Mouse (Mus musculus): ENCODE results near the gene Pcbp1.

Gene Pcbp1

DNA sequence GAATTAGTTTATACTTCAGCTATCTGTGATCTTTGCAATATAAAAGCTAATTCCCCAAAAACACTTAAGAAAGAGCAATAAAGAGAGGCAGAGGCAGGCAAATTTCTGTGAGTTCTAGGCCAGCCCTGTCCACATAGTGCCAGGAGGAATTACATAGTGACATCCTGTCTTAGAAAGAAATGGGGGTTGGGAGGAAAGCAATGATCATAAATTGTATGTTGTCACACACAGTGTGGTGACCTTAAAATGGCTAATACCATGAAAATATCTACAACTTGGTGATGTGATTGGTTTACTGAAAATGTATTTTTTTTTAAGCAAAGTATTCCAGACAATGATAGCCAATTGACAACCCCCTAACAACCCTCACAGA lies 46.3 kb downstream of the Pcbp1 start:
- H3K4me3 ChIP-seq (replicated peaks; ENCODE audit: low read length), result no peak overlapping the region
- H3K27me3 ChIP-seq (ENCODE audit: insufficient read depth, low read length), result no peaks in the 10 kb centered on the region
- TF ChIP-seq NANOG (IDR thresholded peaks at IDR 0.05; ENCODE audit: borderline replicate concordance, low read length) (no peak), POU5F1 (IDR thresholded peaks at IDR 0.05; ENCODE audit: borderline replicate concordance, low read length) (no peak), CTCF (conservative IDR thresholded peaks at IDR 0.05; ENCODE audit: low read length) (no peak)
- H3K4me1 ChIP-seq (replicated peaks; ENCODE audit: low read depth, low read length), result peaks cover 33% of the 10 kb centered on the region
- H3K9me3 ChIP-seq (ENCODE audit: low read length), result no peaks in the 10 kb centered on the region
- H3K36me3 ChIP-seq (ENCODE audit: insufficient read depth, low read length), result peaks cover 22% of the 10 kb centered on the region

DNA sequence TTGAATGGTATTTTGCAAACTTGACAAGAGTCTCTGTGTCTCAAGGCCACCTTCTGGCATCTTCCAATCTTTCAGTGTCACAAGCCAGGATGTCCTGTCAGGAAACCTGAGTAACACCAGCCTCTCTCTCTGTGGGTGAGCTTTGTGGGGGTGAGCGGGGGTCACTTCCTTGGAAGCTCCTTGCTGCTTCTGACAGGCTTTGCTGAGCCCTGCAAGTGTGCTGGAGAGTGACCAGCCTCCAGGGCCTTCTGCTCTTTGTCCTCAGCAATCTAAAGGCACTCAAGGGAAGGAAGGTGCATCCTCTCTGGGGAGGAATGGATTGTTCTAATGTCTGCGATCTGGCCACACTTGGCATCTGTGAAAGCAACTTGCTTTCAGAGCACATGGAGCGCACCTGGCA lies 46.8 kb downstream of the Pcbp1 start:
- Histone ChIP-seq H3K4me1 (replicated peaks; ENCODE audit: low read depth, low read length) (peaks cover 38% of the 10 kb centered on the region), H3K36me3 (ENCODE audit: insufficient read depth, low read length) (peaks cover 22% of the 10 kb centered on the region), H3K9me3 (ENCODE audit: low read length) (no peaks in the 10 kb centered on the region), H3K4me3 (replicated peaks; ENCODE audit: low read length) (no peak overlapping the region), H3K27me3 (ENCODE audit: insufficient read depth, low read length) (no peaks in the 10 kb centered on the region)
- no peak for TF ChIP-seq POU5F1 (IDR thresholded peaks at IDR 0.05; ENCODE audit: borderline replicate concordance, low read length)
- TF ChIP-seq NANOG (IDR thresholded peaks at IDR 0.05; ENCODE audit: borderline replicate concordance, low read length), result no peak

DNA sequence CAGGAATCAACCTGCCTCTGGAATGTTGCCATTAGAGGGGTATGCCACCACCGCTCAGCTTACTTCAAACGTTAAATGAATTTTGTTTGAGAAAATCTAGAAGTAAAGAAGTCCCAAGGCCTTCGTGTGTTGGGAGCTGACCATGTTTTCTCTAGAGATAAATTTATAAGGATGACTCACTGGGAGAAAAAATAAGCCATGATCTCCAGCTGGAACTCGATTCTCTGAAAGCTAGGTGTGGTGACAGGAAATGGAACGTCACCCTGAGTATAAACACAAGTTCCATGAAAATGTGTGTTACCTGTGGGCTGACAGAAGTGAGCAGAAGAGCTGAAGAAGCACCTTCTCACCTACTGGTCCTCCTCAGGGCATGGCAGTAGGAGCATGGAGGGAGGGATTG lies 49.2 kb downstream of the Pcbp1 start:
- Histone ChIP-seq H3K36me3 (ENCODE audit: insufficient read depth, low read length) (peaks cover 17% of the 10 kb centered on the region), H3K4me1 (replicated peaks; ENCODE audit: low read depth, low read length) (peaks cover 53% of the 10 kb centered on the region), H3K9me3 (ENCODE audit: low read length) (no peaks in the 10 kb centered on the region), H3K27me3 (ENCODE audit: insufficient read depth, low read length) (no peaks in the 10 kb centered on the region), H3K4me3 (replicated peaks; ENCODE audit: low read length) (no peak overlapping the region)
- TF ChIP-seq CTCF (conservative IDR thresholded peaks at IDR 0.05; ENCODE audit: low read length) (no peak), NANOG (IDR thresholded peaks at IDR 0.05; ENCODE audit: borderline replicate concordance, low read length) (no peak), POU5F1 (IDR thresholded peaks at IDR 0.05; ENCODE audit: borderline replicate concordance, low read length) (no peak)

DNA sequence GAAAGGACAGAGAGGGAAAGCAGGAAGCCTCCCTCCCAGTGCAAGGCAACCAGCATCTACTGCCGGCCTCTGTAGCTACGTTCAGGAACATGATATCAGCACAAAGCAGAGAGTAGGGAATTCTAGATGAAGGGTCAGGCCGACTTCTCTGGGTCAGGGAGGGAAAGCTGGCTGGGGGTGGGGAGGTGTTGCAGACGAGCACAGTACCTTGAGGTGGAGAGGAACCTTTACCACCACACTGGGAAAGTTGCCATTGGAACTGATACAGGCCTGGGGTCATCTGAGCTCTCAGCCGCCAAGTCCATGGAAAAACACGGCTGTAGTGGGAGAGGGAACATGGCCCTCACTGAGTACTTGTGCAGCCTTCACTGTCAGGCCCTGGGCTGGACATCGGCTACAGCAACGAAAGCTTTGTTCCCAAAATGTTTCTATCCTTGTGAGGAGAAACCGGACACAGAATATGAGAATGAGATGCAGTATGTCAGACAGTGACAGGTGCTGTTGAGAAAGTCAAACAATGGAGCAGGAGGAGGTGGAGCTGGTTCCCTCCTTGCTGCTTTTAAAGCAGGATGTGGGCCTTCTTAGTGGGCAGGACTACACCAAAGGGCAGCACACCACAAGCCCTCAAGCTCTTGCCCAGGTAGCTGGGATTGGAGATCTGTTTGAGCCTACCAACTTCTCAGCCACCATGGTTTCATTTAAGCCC lies 50.5 kb downstream of the Pcbp1 start:
- no peak overlapping the region for H3K4me3 ChIP-seq (replicated peaks; ENCODE audit: low read length)
- peaks cover 61% of the 10 kb centered on the region for H3K4me1 ChIP-seq (replicated peaks; ENCODE audit: low read depth, low read length)
- peaks cover 17% of the 10 kb centered on the region for H3K36me3 ChIP-seq (ENCODE audit: insufficient read depth, low read length)
- TF ChIP-seq CTCF (conservative IDR thresholded peaks at IDR 0.05; ENCODE audit: low read length), result no peak
- TF ChIP-seq POU5F1 (IDR thresholded peaks at IDR 0.05; ENCODE audit: borderline replicate concordance, low read length), result no peak
- no peak for TF ChIP-seq NANOG (IDR thresholded peaks at IDR 0.05; ENCODE audit: borderline replicate concordance, low read length)
- no peaks in the 10 kb centered on the region for H3K27me3 ChIP-seq (ENCODE audit: insufficient read depth, low read length)
- H3K9me3 ChIP-seq (ENCODE audit: low read length), result no peaks in the 10 kb centered on the region

DNA sequence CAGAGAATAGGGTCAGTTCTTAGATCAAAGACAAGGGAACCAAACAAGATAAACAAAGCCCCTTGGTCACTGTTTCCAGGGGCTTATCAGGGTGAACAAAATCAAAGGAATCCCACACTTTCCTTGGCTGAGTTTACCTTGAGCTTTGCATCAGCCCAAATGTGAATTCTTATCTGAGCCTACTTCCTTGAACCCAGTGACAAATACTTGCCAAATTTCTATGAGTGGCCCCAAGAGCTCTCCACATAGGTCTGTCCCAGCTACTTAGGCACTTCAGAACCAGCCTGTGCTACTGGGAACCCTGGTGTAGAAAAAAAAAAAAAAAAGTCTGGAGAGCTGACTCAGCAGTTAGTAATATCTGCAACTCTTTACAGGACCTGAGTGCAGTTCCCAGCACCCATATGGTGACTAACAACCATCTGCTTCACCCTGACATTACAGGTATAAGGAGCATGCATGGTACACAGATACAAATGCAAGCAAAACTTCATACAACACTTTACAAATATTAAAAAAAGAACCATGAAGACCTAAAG lies 51.4 kb downstream of the Pcbp1 start:
- no peaks in the 10 kb centered on the region for H3K27me3 ChIP-seq (ENCODE audit: insufficient read depth, low read length)
- no peak for TF ChIP-seq NANOG (IDR thresholded peaks at IDR 0.05; ENCODE audit: borderline replicate concordance, low read length)
- no peak for TF ChIP-seq POU5F1 (IDR thresholded peaks at IDR 0.05; ENCODE audit: borderline replicate concordance, low read length)
- no peak for TF ChIP-seq CTCF (conservative IDR thresholded peaks at IDR 0.05; ENCODE audit: low read length)
- H3K4me1 ChIP-seq (replicated peaks; ENCODE audit: low read depth, low read length), result peaks cover 57% of the 10 kb centered on the region

More for the DNA sequence above, 51.4 kb downstream of the Pcbp1 start:
- Histone ChIP-seq H3K9me3 (ENCODE audit: low read length) (no peaks in the 10 kb centered on the region), H3K4me3 (replicated peaks; ENCODE audit: low read length) (no peak overlapping the region), H3K36me3 (ENCODE audit: insufficient read depth, low read length) (peaks cover 25% of the 10 kb centered on the region)

Data from E14TG2a.4 (cell line).